Mouse (Mus musculus): Measurements from ENCODE around the gene Elmsan1. TPM values are rescaled to one million over a fixed set of nuclear protein-coding genes. Genes with fewer than 3 reads are reported as not detected.

The Elmsan1 gene
- total and polyA plus RNA-seq, 3 experiments = 2.2 to 14.3 (median 5.6) TPM

- TF ChIP-seq MEF2A (IDR thresholded peaks at IDR 0.05; ENCODE audit: borderline replicate concordance, low read depth, low read length) (no peak), NRF1 (IDR thresholded peaks at IDR 0.05; ENCODE audit: low read depth, low read length) (peak; percentile 89), JUND (conservative IDR thresholded peaks at IDR 0.05; ENCODE audit: low read depth, low read length) (no peak), SIN3A (IDR thresholded peaks at IDR 0.05; ENCODE audit: low read length) (peak; percentile 69), ELF1 (IDR thresholded peaks at IDR 0.05; ENCODE audit: low read depth, low read length) (peak; percentile 20; the same call in 1 of the 2 replicates), NELFE (IDR thresholded peaks at IDR 0.05; ENCODE audit: low read depth, low read length) (0 out of 2 replicates have a peak, but pooled peaks have one; percentile 7), IRF4 (IDR thresholded peaks at IDR 0.05; ENCODE audit: low read depth, low read length) (0 out of 2 replicates have a peak, but pooled peaks have one; percentile 17), HCFC1 (IDR thresholded peaks at IDR 0.05; ENCODE audit: low read depth, low read length) (peak; percentile 9; the same call in 1 of the 2 replicates), POLR2A (IDR thresholded peaks at IDR 0.05; ENCODE audit: low read depth, low read length) (peak; percentile 25; the same call in 1 of the 2 replicates), MXI1 (IDR thresholded peaks at IDR 0.05; ENCODE audit: low read depth, low read length) (peak; percentile 88)
- Histone ChIP-seq H3K9me3 (replicated peaks; ENCODE audit: low read length) (no peaks in the 10 kb centered on the region), H3K27ac (ENCODE audit: insufficient read depth, low read depth) (no peak within 1 kb of the TSS), H3K4me1 (ENCODE audit: control insufficient read depth in 1 of 2, insufficient read depth in 2 of 2) (peaks cover 10 to 19% of the 10 kb centered on the region in 2 experiments), H3K9ac (ENCODE audit: insufficient read depth, low read depth) (peak within 1 kb of the TSS; percentile 50), H3K79me2 (replicated peaks; ENCODE audit: control insufficient read depth, extremely low read depth, insufficient read depth, poor library complexity, severe bottlenecking) (no peaks in the 10 kb centered on the region), H3K27me3 (replicated peaks) (no peaks in the 10 kb centered on the region), H3K4me3 (replicated peaks in 1 of 3; ENCODE audit: low read depth in 2 of 3, low read length in 2 of 3, poor library complexity in 1 of 3) (peak within 1 kb of the TSS; percentile 58 to 72 (median 70)), H3K36me3 (replicated peaks in 1 of 2; ENCODE audit: control insufficient read depth in 1 of 2, insufficient read depth in 1 of 2, low read length in 1 of 2) (no peaks in the 10 kb centered on the region), H3K4me2 (ENCODE audit: insufficient read depth, low read depth, poor library complexity, severe bottlenecking) (peak within 1 kb of the TSS; percentile 92)
- in situ Hi-C loops (cut with MboI; ENCODE audit: low pct_ligation_motif_present, low pct_unique_long_range_greater_than_20kb, low sequenced_read_pairs) (no loop called here), dilution Hi-C loops (cut with MboI; ENCODE audit: extremely low pct_ligation_motif_present, extremely low pct_unique_long_range_greater_than_20kb, low sequenced_read_pairs) (no loop called here)
- peak; percentile 91 for DNase-seq (ENCODE audit: extremely low read depth)
These were observed 104.3 kb downstream of the Elmsan1 start, which contains the start of gene Dnal1 for GRCm38 (mm10) chr12:84114153-84114994. TSS of gene Dnal1 (plus strand) at chr12:84114366.

DNA sequence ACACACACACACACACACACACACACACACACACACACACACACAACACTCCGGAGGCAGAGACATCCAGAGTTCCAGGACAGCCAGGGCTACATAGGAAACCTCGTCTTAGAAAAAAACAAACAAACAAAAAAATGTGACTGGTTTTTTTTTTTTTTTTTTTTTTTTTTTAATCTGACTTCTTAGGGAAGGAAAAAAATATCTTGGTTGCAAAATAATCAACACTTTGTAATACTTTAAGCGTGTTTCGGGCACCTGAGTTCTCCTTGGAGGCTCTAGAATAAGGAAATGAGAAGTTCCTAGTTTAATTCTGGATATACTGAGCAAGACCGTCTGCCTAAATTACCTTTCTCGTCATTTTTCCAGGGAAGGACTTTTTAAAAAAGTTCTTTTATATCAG is 105.0 kb downstream of the Elmsan1 start:
- Histone ChIP-seq H3K36me3 (replicated peaks in 1 of 2; ENCODE audit: control insufficient read depth in 1 of 2, insufficient read depth in 1 of 2, low read length in 1 of 2) (no peaks in the 10 kb centered on the region), H3K79me2 (replicated peaks; ENCODE audit: control insufficient read depth, extremely low read depth, insufficient read depth, poor library complexity, severe bottlenecking) (no peaks in the 10 kb centered on the region), H3K27ac (ENCODE audit: insufficient read depth, low read depth) (no peak overlapping the region), H3K4me3 (replicated peaks in 1 of 3; ENCODE audit: low read depth in 2 of 3, low read length in 2 of 3, poor library complexity in 1 of 3) (peak overlapping the region; percentile 20 to 58 (median 42)), H3K9me3 (replicated peaks; ENCODE audit: low read length) (no peaks in the 10 kb centered on the region), H3K4me1 (ENCODE audit: control insufficient read depth in 1 of 2, insufficient read depth in 2 of 2) (peaks cover 10 to 19% of the 10 kb centered on the region in 2 experiments), H3K9ac (ENCODE audit: insufficient read depth, low read depth) (peak overlapping the region; percentile 9; the same call in 1 of the 2 replicates), H3K27me3 (replicated peaks) (no peaks in the 10 kb centered on the region), H3K4me2 (ENCODE audit: insufficient read depth, low read depth, poor library complexity, severe bottlenecking) (peak overlapping the region; percentile 38; the same call in 1 of the 2 replicates)
- in situ Hi-C loops (cut with MboI; ENCODE audit: low pct_ligation_motif_present, low pct_unique_long_range_greater_than_20kb, low sequenced_read_pairs) = no loop called here
- dilution Hi-C loops (cut with MboI; ENCODE audit: extremely low pct_ligation_motif_present, extremely low pct_unique_long_range_greater_than_20kb, low sequenced_read_pairs) = no loop called here
- DNase-seq (ENCODE audit: extremely low read depth) = no peak
- 0 out of 2 replicates have a peak, but pooled peaks have one; percentile 6 for TF ChIP-seq IRF4 (IDR thresholded peaks at IDR 0.05; ENCODE audit: low read depth, low read length)
- 0 out of 2 replicates have a peak, but pooled peaks have one; percentile 3 for TF ChIP-seq ZMIZ1 (IDR thresholded peaks at IDR 0.05; ENCODE audit: low read depth, low read length)
- TF ChIP-seq TBP (conservative IDR thresholded peaks at IDR 0.05; ENCODE audit: low read depth, low read length) = no peak
- peak; percentile 68 for TF ChIP-seq ZNF384 (IDR thresholded peaks at IDR 0.05; ENCODE audit: low read depth, low read length)
